Mouse (Mus musculus) heart, embryonic 16.5 days (tissue): ENCODE results near the gene Maml3. TPM values are rescaled to one million over a fixed set of nuclear protein-coding genes. Genes with fewer than 3 reads are reported as not detected.

Experiments used
- ATAC-seq: fragments of 200-750 bp; cut with Nextera tagmentation; replicated peaks from 2 replicates; pipeline ENCODE4 v1.8.0; 2017; ENCODE audit warnings: moderate number of reproducible peaks; ENCODE audit not compliant: insufficient read depth, low FRiP score; ENCODE audit errors: extremely low read depth
- H3K27ac ChIP-seq: fragments of 300-500 bp; sonication (generic); 2 replicates; pipeline ENCODE4 v1.5.1; 2014; ENCODE audit warnings: mild to moderate bottlenecking, low read length, control low read depth, moderate library complexity
- H3K27me3 ChIP-seq: fragments of 300-500 bp; sonication (generic); 2 replicates; pipeline ENCODE4 v1.6.1; 2014; ENCODE audit warnings: low read length, mixed read lengths; ENCODE audit not compliant: control insufficient read depth, insufficient read depth
- H3K36me3 ChIP-seq: fragments of 300-500 bp; sonication (generic); 2 replicates; pipeline ENCODE4 v1.6.1; 2014; ENCODE audit not compliant: control insufficient read depth, insufficient read depth
- H3K4me1 ChIP-seq: fragments of 300-500 bp; sonication (generic); 2 replicates; pipeline ENCODE4 v1.6.1; 2014; ENCODE audit warnings: low read length, mixed read lengths; ENCODE audit not compliant: control insufficient read depth, insufficient read depth
- H3K4me2 ChIP-seq: fragments of 300-500 bp; sonication (generic); 2 replicates; pipeline ENCODE4 v1.6.1; 2014; ENCODE audit warnings: low read depth, mild to moderate bottlenecking, control low read depth, low read length
- H3K4me3 ChIP-seq: fragments of 300-500 bp; sonication (generic); 2 replicates; pipeline ENCODE4 v1.5.1; 2014; ENCODE audit warnings: mild to moderate bottlenecking, control low read depth, low read length
- H3K9ac ChIP-seq: fragments of 300-500 bp; sonication (generic); 2 replicates; pipeline ENCODE4 v1.6.1; 2014; ENCODE audit warnings: low read length, control low read depth
- H3K9me3 ChIP-seq: fragments of 300-500 bp; sonication (generic); replicated peaks from 2 replicates; pipeline ENCODE4 v1.6.1; 2016; ENCODE audit warnings: low read length; ENCODE audit not compliant: control insufficient read depth
- WGBS: fragments of 180-500 bp; shearing (Covaris S2); extraction: QIAGEN DNeasy Blood & Tissue Kit; methylation state at CpG from one replicate; pipeline ENCODE4 v1.1.7; 2014; 5-methylcytosine and 5-hydroxymethylcytosine counted together
- polyA plus RNA-seq: library from polyadenylated mRNA; unstranded; fragments of >200 nt; fragmentation: Nextera tagmentation; extraction: Ambion mirVana; gene quantifications from 2 replicates; pipeline ENCODE4 v1.2.1, GENCODE M21; 2015

The Maml3 gene
- polyA plus RNA-seq, 1 experiment from 2014 or later = 2.6 TPM

DNA sequence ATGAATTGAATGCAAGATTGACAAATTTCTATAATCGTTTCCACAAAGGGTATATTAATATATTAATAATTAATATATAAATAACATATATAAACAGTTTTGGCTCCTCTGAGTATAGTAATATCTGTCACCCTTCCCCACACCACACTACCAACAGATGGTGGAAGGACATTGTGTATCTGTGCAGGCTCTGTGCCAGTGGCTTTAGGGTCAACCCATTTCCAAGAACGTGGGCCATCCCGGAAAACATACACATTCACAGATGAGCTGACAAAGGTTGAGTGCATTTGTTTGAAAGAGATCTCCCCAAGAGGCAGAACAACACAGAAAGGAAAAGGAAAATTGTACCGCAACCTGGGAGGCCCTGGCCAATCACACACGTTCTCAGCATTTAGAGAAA is 238.4 kb downstream of the Maml3 start:
- no peaks in the 10 kb centered on the region for H3K27me3 ChIP-seq
- no peak overlapping the region for H3K9ac ChIP-seq
- no peak overlapping the region for H3K4me3 ChIP-seq
- no peak overlapping the region for H3K27ac ChIP-seq
- WGBS = 86% methylated on average over 5 of the region's 5 CpGs
- H3K9me3 ChIP-seq = no peaks in the 10 kb centered on the region
- no peak for ATAC-seq
- peaks cover 11% of the 10 kb centered on the region; the same call in 1 of the 2 replicates for H3K4me1 ChIP-seq
- H3K36me3 ChIP-seq = no peaks in the 10 kb centered on the region
- no peak overlapping the region for H3K4me2 ChIP-seq

DNA sequence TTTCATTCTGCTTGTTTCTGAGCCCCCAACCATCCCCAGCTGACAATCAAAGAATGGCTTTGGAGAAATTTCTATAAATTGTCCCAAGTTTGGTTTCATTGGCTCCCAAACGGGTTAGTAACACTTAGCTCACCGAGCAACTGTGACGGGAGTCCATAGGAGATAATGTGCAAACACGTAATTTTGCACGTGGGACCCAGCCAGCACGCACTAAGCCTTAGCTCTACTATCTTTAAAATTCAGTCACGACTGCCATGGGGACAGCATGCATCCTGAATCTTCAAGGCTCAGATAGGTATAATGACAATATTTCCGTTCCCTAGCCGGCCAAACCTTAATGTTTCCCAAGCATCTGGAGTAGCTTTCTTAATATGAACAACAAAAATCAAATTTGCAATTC is 243.2 kb downstream of the Maml3 start:
- no peak for ATAC-seq
- Histone ChIP-seq H3K4me2 (no peak overlapping the region), H3K4me1 (no peaks in the 10 kb centered on the region), H3K4me3 (no peak overlapping the region), H3K27me3 (no peaks in the 10 kb centered on the region), H3K9me3 (no peaks in the 10 kb centered on the region), H3K36me3 (no peaks in the 10 kb centered on the region), H3K9ac (no peak overlapping the region), H3K27ac (no peak overlapping the region)
- WGBS = 90% methylated on average over 9 of the region's 9 CpGs

DNA sequence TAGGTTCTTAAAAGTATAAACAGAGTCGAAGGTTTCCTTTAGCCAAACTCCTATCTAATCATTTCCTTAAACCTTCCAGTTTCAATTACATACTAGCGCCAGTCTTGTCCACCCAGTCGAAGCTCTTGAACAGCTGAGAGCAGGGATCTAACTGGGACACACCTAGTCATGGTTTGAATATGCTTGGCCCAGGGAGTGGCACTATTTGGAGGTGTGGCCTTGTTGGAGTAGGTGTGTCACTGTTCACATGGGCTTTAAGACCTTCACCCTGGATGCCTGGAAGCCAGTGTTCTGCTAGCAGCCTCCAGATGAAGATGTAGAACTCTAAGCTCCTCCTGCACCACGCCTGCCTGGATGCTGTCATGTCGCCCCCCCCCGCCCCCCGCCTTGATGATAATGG is 244.4 kb downstream of the Maml3 start:
- no peak for ATAC-seq

DNA sequence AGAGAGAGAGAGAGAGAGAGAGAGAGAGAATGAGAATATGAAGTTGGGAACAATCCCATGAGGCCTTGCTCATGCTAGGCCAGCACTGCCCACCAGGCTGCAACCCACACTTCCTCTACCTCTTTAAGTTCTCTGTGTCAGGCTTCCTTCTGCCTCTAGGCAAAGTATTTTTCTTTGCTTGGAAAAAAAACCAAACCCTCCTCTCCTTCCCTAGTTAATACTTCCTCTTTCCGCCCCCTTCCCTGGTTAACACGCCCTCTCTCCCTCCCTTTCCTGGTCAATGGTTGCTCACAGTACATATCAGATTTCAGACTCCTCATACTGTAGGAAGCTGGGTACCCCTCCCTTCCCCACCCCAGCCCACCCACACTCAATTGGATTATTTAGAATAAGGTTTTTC is 245.7 kb downstream of the Maml3 start:
- Histone ChIP-seq H3K27ac (no peak overlapping the region), H3K9me3 (no peaks in the 10 kb centered on the region), H3K9ac (no peak overlapping the region), H3K4me2 (no peak overlapping the region), H3K36me3 (no peaks in the 10 kb centered on the region), H3K27me3 (no peaks in the 10 kb centered on the region), H3K4me3 (no peak overlapping the region), H3K4me1 (no peaks in the 10 kb centered on the region)
- WGBS = 48% methylated on average over 2 of the region's 2 CpGs
- ATAC-seq = no peak

More for the DNA sequence above, 244.4 kb downstream of the Maml3 start:
- Histone ChIP-seq H3K9me3 (no peaks in the 10 kb centered on the region), H3K27ac (no peak overlapping the region), H3K4me2 (no peak overlapping the region), H3K4me1 (no peaks in the 10 kb centered on the region), H3K9ac (no peak overlapping the region), H3K36me3 (no peaks in the 10 kb centered on the region), H3K4me3 (no peak overlapping the region), H3K27me3 (no peaks in the 10 kb centered on the region)
- WGBS = 85% methylated on average over 7 of the region's 7 CpGs

DNA sequence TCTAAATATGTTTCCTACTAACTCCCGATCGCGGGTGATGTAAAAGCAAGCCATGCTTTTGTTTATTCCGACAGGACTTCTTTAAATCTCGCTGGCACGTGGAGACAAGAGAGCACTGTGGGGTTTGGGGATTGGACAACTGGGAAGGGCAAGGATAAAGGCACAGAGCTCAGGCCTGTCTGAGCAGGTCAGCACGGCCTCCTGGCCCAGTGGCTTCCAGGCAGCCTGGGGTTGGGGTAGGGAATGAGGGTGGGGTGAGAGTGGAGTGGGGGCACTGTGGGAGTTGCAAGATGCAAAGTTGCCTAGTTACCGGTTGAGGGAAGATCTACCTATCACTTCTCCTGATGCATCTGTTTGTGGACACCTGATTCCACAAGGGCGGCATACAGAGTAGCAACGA is 250.7 kb downstream of the Maml3 start:
- 84% methylated on average over 10 of the region's 10 CpGs for WGBS
- Histone ChIP-seq H3K4me1 (no peaks in the 10 kb centered on the region), H3K27ac (no peak overlapping the region), H3K27me3 (no peaks in the 10 kb centered on the region), H3K9ac (no peak overlapping the region), H3K9me3 (no peaks in the 10 kb centered on the region; the same call in 1 of the 2 replicates), H3K36me3 (no peaks in the 10 kb centered on the region), H3K4me3 (no peak overlapping the region), H3K4me2 (no peak overlapping the region)
- no peak for ATAC-seq

DNA sequence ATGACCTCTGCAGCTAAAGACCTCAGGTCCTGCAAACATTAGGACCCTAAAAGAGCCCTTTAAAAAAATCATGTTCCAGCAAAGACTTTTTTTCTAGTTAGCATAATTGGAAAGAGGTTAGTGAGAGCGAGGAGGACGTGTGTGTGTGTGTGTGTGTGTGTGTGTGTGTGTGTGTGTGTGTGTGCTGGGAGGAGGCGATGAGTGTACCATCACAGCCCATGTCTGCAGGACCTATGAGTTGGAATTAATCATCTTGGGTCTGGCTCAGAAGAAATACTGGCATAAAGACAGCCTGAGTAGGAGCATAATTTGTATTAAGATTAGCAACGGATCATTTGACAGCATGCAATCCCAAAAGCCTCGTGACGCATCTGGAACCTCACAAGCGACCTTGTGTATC is 251.3 kb downstream of the Maml3 start:
- 86% methylated on average over 7 of the region's 7 CpGs for WGBS
- ATAC-seq = no peak
- no peak overlapping the region for H3K4me2 ChIP-seq

DNA sequence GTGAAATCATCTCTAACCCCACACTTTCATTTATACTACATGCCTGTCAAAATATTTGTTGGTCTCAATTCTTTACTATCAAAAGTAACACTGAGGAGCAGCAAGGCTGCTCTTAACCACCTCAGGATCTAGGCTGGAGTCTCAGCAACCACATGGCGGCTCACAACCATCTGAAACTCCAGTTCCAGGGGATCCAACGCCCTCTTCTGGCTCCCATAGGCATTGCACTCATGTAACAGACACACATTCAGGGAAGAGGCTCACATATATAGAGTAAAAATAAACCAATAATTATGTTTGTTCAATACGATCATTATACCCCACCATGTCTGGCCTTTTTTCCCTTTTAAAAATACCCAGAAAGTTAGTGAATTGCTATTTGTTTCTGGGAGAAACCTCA is 252.2 kb downstream of the Maml3 start:
- Histone ChIP-seq H3K9ac (no peak overlapping the region), H3K4me2 (no peak overlapping the region), H3K27me3 (no peaks in the 10 kb centered on the region), H3K4me3 (no peak overlapping the region), H3K36me3 (no peaks in the 10 kb centered on the region), H3K27ac (no peak overlapping the region), H3K4me1 (no peaks in the 10 kb centered on the region), H3K9me3 (no peaks in the 10 kb centered on the region; the same call in 1 of the 2 replicates)
- WGBS = 80% methylated on average over 3 of the region's 3 CpGs
- ATAC-seq = no peak

More for the DNA sequence above, 251.3 kb downstream of the Maml3 start:
- Histone ChIP-seq H3K27me3 (no peaks in the 10 kb centered on the region), H3K4me1 (no peaks in the 10 kb centered on the region), H3K9me3 (no peaks in the 10 kb centered on the region; the same call in 1 of the 2 replicates), H3K9ac (no peak overlapping the region), H3K27ac (no peak overlapping the region), H3K4me3 (no peak overlapping the region), H3K36me3 (no peaks in the 10 kb centered on the region)

DNA sequence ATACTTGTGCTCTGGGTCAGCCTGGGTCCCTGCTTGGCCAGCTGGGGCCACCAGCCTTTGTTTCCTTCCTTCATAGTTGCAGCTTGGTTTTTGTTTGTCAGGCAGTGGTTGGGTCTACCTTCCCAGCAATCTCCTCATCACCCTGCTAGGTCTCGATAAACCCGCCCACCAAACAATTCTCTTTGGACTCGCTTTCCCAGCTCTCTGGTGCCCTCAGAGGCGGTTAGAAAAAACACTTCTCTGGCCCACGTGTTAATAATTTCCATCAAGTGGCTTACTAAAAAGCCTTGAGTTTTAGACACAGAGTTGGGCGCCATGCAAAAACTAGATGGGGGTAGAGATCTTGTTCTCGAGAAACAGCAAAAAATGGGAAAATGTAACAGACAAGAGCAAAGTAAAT is 253.3 kb downstream of the Maml3 start:
- no peaks in the 10 kb centered on the region for H3K36me3 ChIP-seq
- no peaks in the 10 kb centered on the region; the same call in 1 of the 2 replicates for H3K9me3 ChIP-seq
- H3K9ac ChIP-seq = no peak overlapping the region
- H3K4me2 ChIP-seq = peak overlapping the region; percentile 29; the same call in 1 of the 2 replicates
- no peak overlapping the region for H3K4me3 ChIP-seq
- H3K27ac ChIP-seq = no peak overlapping the region
- ATAC-seq = no peak
- no peaks in the 10 kb centered on the region for H3K27me3 ChIP-seq
- WGBS = 56% methylated on average over 7 of the region's 7 CpGs
- H3K4me1 ChIP-seq = no peaks in the 10 kb centered on the region

DNA sequence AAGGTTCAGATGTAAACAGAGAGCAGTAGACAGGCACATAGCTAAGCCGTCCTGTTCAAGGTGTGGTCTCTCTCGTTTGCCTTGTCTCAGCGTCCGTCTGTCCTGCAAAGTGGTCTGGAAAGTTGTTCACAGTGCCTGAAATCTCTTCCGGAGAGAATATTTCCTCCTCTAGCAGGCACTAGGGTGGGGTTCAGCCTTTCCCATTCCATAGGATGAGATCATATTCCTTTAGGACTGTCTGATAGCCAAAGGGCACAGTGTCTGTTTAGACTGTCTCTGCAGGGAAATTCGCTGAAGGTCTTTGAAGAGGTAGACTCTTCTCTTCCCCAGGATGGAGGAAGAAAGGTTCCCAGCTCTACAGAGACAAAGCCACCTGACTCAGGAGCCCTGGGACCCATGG is 255.4 kb downstream of the Maml3 start:
- H3K27ac ChIP-seq = no peak overlapping the region
- no peak overlapping the region for H3K4me3 ChIP-seq
- no peak overlapping the region for H3K4me2 ChIP-seq
- H3K36me3 ChIP-seq = no peaks in the 10 kb centered on the region
- no peak for ATAC-seq
- no peaks in the 10 kb centered on the region; the same call in 1 of the 2 replicates for H3K9me3 ChIP-seq
- WGBS = 54% methylated on average over 6 of the region's 6 CpGs
- H3K9ac ChIP-seq = no peak overlapping the region
- no peaks in the 10 kb centered on the region for H3K27me3 ChIP-seq
- H3K4me1 ChIP-seq = no peaks in the 10 kb centered on the region

DNA sequence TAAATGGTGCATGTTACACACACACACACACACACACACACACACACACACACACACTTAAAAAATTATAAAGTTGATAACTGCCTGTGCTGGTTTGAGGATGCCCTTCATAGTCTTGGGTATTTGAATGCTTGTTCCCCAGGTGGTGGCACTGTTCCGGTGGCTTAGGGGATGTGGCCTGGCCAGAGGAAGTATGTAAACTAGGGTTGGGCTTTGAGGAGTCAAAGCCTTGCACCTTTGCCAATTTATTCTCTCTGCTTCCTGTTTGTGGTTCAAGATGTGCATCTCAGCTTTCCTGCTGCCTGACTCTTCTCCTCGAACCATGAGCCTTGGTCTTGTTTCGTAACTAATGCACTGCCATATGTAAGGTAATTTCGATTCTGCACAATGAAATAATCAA is 257.6 kb downstream of the Maml3 start:
- no peak overlapping the region for H3K27ac ChIP-seq
- no peaks in the 10 kb centered on the region for H3K9me3 ChIP-seq
- WGBS = 90% methylated on average over 4 of the region's 4 CpGs
- no peaks in the 10 kb centered on the region for H3K36me3 ChIP-seq
- H3K4me2 ChIP-seq = no peak overlapping the region
- no peaks in the 10 kb centered on the region for H3K27me3 ChIP-seq
- no peak overlapping the region for H3K4me3 ChIP-seq
- no peak overlapping the region for H3K9ac ChIP-seq
- H3K4me1 ChIP-seq = no peaks in the 10 kb centered on the region
- ATAC-seq = no peak
